Mouse (Mus musculus) liver, embryonic 14.5 days (tissue): ENCODE data around the gene Tsc22d1.

Experiments used
- CTCF ChIP-seq: IDR thresholded peaks from 2 replicates; pipeline ENCODE4 v1.5.1; 2016; ENCODE audit warnings: antibody characterized with exemption, low read depth, control low read depth
- EP300 ChIP-seq: IDR thresholded peaks from 2 replicates; pipeline ENCODE4 v1.6.1; 2016; ENCODE audit warnings: antibody characterized with exemption, low read depth

DNA sequence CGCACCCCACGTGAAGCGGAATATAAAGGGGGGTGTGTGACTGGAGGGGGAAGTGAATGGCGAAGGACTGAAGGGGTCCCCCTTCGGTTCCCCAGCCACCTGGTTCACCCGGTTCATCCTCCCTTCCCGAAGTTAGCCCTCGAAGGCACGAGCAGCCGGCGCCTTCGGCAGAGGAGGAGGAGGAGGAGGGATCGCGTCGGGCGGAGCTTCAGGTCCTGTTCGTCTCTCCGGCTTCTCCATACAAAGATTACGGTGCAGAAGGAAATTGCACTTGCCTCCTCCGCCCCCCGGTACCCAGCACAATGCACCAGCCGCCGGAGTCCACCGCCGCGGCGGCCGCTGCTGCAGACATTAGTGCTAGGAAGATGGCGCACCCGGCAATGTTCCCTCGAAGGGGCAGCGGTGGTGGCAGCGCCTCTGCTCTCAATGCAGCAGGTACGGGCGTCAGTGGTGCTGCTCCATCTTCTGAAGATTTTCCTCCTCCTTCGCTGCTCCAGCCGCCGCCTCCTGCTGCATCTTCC, 1.1 kb downstream of the Tsc22d1 start:
- TF ChIP-seq CTCF (no peak), EP300 (no peak)
